Mouse (Mus musculus) G1E (cell line): ENCODE data around the gene Prdm10.

Experiments used
- CTCF ChIP-seq: IDR thresholded peaks from 2 replicates; pipeline ENCODE4 v1.5.1; 2012; ENCODE audit warnings: low read depth, low read length, inconsistent platforms, mixed read lengths
- TAL1 ChIP-seq: conservative IDR thresholded peaks from 2 replicates; pipeline ENCODE4 v1.6.1; 2012; ENCODE audit warnings: low read depth, low read length, inconsistent platforms, mixed read lengths

GRCm38 (mm10) chr9:31321526-31321925 is 41.2 kb downstream of the Prdm10 start:
- TF ChIP-seq CTCF (no peak), TAL1 (no peak)
